Mouse (Mus musculus) lung, postnatal 0 days (tissue): ENCODE data around the gene Cct2. TPM values are rescaled to one million over a fixed set of nuclear protein-coding genes. Genes with fewer than 3 reads are reported as not detected.
"Not testable (repeated sequence)": the region's sequence is repeated elsewhere in the genome, so short reads cannot be mapped to it uniquely, and the experiment has no call there.

Experiments
- ATAC-seq: fragments of 200-750 bp; cut with Nextera tagmentation; 2 replicates; pipeline ENCODE4 v1.8.0; 2017; ENCODE audit warnings: moderate library complexity
- DNase-seq: peaks from one replicate; pipeline ENCODE4 v3.0.0-alpha.2; 2016; ENCODE audit warnings: low spot score
- H3K27ac ChIP-seq: fragments of 300-500 bp; sonication (generic); 2 replicates; pipeline ENCODE4 v1.5.1; 2014; ENCODE audit warnings: antibody characterized with exemption, mild to moderate bottlenecking, low read length, mixed read lengths
- H3K27me3 ChIP-seq: fragments of 300-500 bp; sonication (generic); replicated peaks from 2 replicates; pipeline ENCODE4 v1.6.1; 2014; ENCODE audit warnings: low read length, mixed read lengths; ENCODE audit not compliant: insufficient read depth
- H3K36me3 ChIP-seq: fragments of 300-500 bp; sonication (generic); 2 replicates; pipeline ENCODE4 v1.6.1; 2014; ENCODE audit warnings: low read length, mixed read lengths; ENCODE audit not compliant: insufficient read depth
- H3K4me1 ChIP-seq: fragments of 300-500 bp; sonication (generic); 2 replicates; pipeline ENCODE4 v1.6.1; 2014; ENCODE audit warnings: antibody characterized with exemption, low read depth, low read length, mixed read lengths; ENCODE audit not compliant: insufficient read depth
- H3K4me2 ChIP-seq: fragments of 300-500 bp; sonication (generic); replicated peaks from 2 replicates; pipeline ENCODE4 v1.6.1; 2014; ENCODE audit warnings: low read depth, mild to moderate bottlenecking, low read length, moderate library complexity, mixed read lengths
- H3K4me3 ChIP-seq: fragments of 300-500 bp; sonication (generic); 2 replicates; pipeline ENCODE4 v1.5.1; 2014; ENCODE audit warnings: low read depth, low read length
- H3K9ac ChIP-seq: fragments of 300-500 bp; sonication (generic); replicated peaks from 2 replicates; pipeline ENCODE4 v1.6.1; 2014; ENCODE audit warnings: low read depth, mild to moderate bottlenecking
- H3K9me3 ChIP-seq: fragments of 300-500 bp; sonication (generic); 2 replicates; pipeline ENCODE4 v1.6.1; 2016; ENCODE audit warnings: low read length, mixed read lengths
- CTCF ChIP-seq: IDR thresholded peaks from 2 replicates; pipeline ENCODE4 v1.5.1; 2016; ENCODE audit warnings: antibody characterized with exemption, mild to moderate bottlenecking
- EP300 ChIP-seq: IDR thresholded peaks from 2 replicates; pipeline ENCODE4 v1.6.1; 2016; ENCODE audit warnings: antibody characterized with exemption, mild to moderate bottlenecking, control low read depth
- WGBS: fragments of 180-500 bp; shearing (Covaris S2); extraction: QIAGEN DNeasy Blood & Tissue Kit; methylation state at CpG from one replicate; pipeline ENCODE4 v1.1.7; 2014; 5-methylcytosine and 5-hydroxymethylcytosine counted together
- polyA plus RNA-seq: library from polyadenylated mRNA; unstranded; fragments of >200 nt; fragmentation: Nextera tagmentation; extraction: Ambion mirVana; gene quantifications from 2 replicates; pipeline ENCODE4 v1.2.1, GENCODE M21; 2015

Gene Cct2
- polyA plus RNA-seq, 1 experiment from 2014 or later = 107 TPM

- Histone ChIP-seq H3K27ac (no peak overlapping the region), H3K4me3 (no peak overlapping the region), H3K4me1 (no peaks in the 10 kb centered on the region; the same call in 1 of the 2 replicates), H3K9ac (no peak overlapping the region), H3K36me3 (no peaks in the 10 kb centered on the region), H3K4me2 (peak overlapping the region; percentile 2; the same call in 1 of the 2 replicates), H3K27me3 (0 out of 2 replicates have a peak, but pooled peaks cover 3% of the 10 kb centered on the region), H3K9me3 (no peaks in the 10 kb centered on the region)
- peak; percentile 31 for DNase-seq
- WGBS = 49% methylated on average over 14 of the region's 14 CpGs
- TF ChIP-seq EP300 = peak; percentile 26; the same call in 1 of the 2 replicates
- TF ChIP-seq CTCF = no peak
- peak; percentile 65 for ATAC-seq
Measured at GRCm38 (mm10) chr10:117042295-117042694, 21.3 kb downstream of the Cct2 start.

GRCm38 (mm10) chr10:117040355-117040754, 23.3 kb downstream of the Cct2 start:
- Histone ChIP-seq H3K27me3 (0 out of 2 replicates have a peak, but pooled peaks cover 3% of the 10 kb centered on the region), H3K4me1 (no peaks in the 10 kb centered on the region), H3K4me3 (no peak overlapping the region), H3K27ac (no peak overlapping the region), H3K9ac (no peak overlapping the region), H3K9me3 (no peaks in the 10 kb centered on the region), H3K4me2 (no peak overlapping the region), H3K36me3 (no peaks in the 10 kb centered on the region)
- no peak for TF ChIP-seq EP300
- TF ChIP-seq CTCF = peak; percentile 63
- peak; percentile 45 for DNase-seq
- ATAC-seq = no peak
- WGBS = 69% methylated on average over 6 of the region's 6 CpGs

DNA sequence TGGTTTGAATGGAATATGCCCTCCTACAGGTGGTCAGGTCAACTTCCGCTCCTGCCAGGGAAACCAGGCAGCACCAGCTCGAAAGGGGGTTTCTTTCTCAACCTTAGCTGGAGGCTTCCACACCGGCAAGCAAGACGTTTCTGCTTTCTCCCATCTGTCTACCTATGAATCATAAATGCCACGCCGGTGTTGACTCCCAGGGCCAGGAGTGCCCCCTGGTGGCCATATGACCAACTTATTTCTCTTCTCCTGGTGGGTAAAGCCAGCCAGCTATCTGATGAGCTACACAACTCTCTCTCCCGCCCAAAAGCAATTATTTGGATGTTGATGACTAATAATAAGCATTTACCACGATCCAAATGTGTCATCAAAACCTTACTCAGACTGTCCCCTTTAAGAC, 29.8 kb downstream of the Cct2 start:
- no peak overlapping the region for H3K27ac ChIP-seq
- DNase-seq (peak; percentile 90), ATAC-seq (peak; percentile 56; the same call in 1 of the 2 replicates)
- 22% methylated on average over 8 of the region's 8 CpGs for WGBS
- H3K9me3 ChIP-seq = no peaks in the 10 kb centered on the region
- no peak overlapping the region for H3K4me3 ChIP-seq
- peak; percentile 90 for TF ChIP-seq CTCF
- no peak for TF ChIP-seq EP300
- H3K36me3 ChIP-seq = no peaks in the 10 kb centered on the region
- H3K4me1 ChIP-seq = no peaks in the 10 kb centered on the region
- no peak overlapping the region for H3K4me2 ChIP-seq
- H3K27me3 ChIP-seq = no peaks in the 10 kb centered on the region
- H3K9ac ChIP-seq = no peak overlapping the region

DNA sequence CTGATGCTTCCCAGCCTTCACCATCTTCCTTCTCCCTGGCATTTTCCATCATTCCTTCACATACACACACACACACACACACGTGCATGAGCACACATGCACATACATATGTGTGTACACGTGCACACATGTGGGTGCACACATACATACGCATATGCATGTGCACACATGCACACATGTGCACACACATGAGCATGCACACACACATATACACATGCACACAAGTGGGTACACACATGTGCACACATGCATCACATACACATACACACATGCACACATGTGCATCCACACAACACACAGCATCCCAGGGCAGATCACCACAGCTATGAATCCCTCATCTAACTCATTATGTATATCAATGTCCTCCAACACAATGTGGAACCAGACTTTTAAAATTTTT, 32.5 kb downstream of the Cct2 start:
- H3K4me2 ChIP-seq = no peak overlapping the region
- H3K9me3 ChIP-seq = no peaks in the 10 kb centered on the region
- H3K9ac ChIP-seq = no peak overlapping the region
- no peaks in the 10 kb centered on the region for H3K36me3 ChIP-seq
- no peak overlapping the region for H3K4me3 ChIP-seq
- no peaks in the 10 kb centered on the region for H3K27me3 ChIP-seq
- 88% methylated on average over 3 of the region's 3 CpGs for WGBS
- H3K27ac ChIP-seq = no peak overlapping the region
- H3K4me1 ChIP-seq = no peaks in the 10 kb centered on the region
- ATAC-seq (no peak), DNase-seq (no peak)
- TF ChIP-seq CTCF (no peak), EP300 (no peak)

GRCm38 (mm10) chr10:117026176-117026575, 37.4 kb downstream of the Cct2 start:
- H3K4me3 ChIP-seq = no peak overlapping the region
- ATAC-seq (no peak), DNase-seq (no peak)
- no peaks in the 10 kb centered on the region for H3K9me3 ChIP-seq
- H3K27me3 ChIP-seq = no peaks in the 10 kb centered on the region
- no peak overlapping the region for H3K9ac ChIP-seq
- no peaks in the 10 kb centered on the region for H3K36me3 ChIP-seq
- no peaks in the 10 kb centered on the region for H3K4me1 ChIP-seq
- WGBS = 71% methylated on average over 8 of the region's 8 CpGs
- H3K27ac ChIP-seq = no peak overlapping the region
- no peak overlapping the region for H3K4me2 ChIP-seq
- no peak for TF ChIP-seq EP300
- no peak for TF ChIP-seq CTCF

DNA sequence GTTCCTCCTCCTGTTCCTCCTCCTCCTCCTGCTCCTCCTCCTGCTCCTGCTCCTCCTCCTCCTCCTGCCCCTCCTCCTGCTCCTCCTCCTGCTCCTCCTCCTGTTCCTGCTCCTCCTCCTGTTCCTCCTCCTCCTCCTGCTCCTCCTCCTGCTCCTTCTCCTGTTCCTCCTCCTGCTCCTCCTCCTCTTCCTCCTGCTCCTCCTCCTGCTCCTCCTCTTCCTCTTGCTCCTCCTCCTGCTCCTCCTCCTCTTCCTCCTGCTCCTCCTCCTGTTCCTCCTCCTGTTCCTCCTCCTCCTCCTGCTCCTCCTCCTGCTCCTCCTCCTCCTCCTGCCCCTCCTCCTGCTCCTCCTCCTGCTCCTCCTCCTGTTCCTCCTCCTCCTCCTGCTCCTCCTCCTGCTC, 37.8 kb downstream of the Cct2 start:
- ATAC-seq, H3K27me3 ChIP-seq, H3K4me3 ChIP-seq, DNase-seq, H3K9ac ChIP-seq, H3K4me1 ChIP-seq, H3K4me2 ChIP-seq, H3K36me3 ChIP-seq, H3K9me3 ChIP-seq, H3K27ac ChIP-seq: not testable (repeated sequence)

DNA sequence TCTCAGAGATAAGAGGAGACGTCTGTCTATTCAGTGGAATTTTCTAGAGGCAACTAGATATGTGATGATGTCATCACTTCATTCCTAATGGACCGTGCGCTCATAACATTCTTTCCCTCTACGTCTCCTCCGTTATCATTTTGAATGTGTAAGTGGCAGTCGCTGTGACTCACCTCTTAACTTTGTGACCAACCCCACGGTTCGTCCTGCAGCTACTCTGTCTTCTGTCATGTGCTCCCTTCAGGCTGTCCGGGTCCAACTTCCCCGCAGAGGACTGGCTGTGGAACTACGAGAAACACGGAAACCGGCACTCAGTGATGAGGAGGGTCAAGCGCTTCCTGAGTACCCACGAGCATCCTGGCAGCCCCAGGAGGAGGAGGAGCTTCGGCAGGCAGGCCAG, 39.9 kb downstream of the Cct2 start:
- Histone ChIP-seq H3K9me3 (no peaks in the 10 kb centered on the region), H3K4me3 (peak overlapping the region; percentile 14; the same call in 1 of the 2 replicates), H3K9ac (no peak overlapping the region), H3K4me2 (peak overlapping the region; percentile 54), H3K27ac (no peak overlapping the region), H3K36me3 (no peaks in the 10 kb centered on the region), H3K27me3 (no peaks in the 10 kb centered on the region), H3K4me1 (no peaks in the 10 kb centered on the region)
- peak; percentile 84 for ATAC-seq
- DNase-seq = peak; percentile 61
- 11% methylated on average over 16 of the region's 16 CpGs for WGBS
- TF ChIP-seq CTCF (no peak), EP300 (peak; percentile 86)
